Mouse (Mus musculus) heart, postnatal 0 days (tissue): ENCODE measurements around the gene Rps2. TPM values are rescaled to one million over a fixed set of nuclear protein-coding genes. Genes with fewer than 3 reads are reported as not detected.

Experiments
- ATAC-seq: fragments of 200-750 bp; cut with Nextera tagmentation; 2 replicates; pipeline ENCODE4 v1.8.0; 2017; ENCODE audit warnings: low read depth, moderate number of reproducible peaks, moderate library complexity; ENCODE audit not compliant: insufficient read depth
- DNase-seq: peaks from one replicate; pipeline ENCODE4 v3.0.0-alpha.2; 2016; ENCODE audit warnings: low spot score
- H3K27ac ChIP-seq: fragments of 300-500 bp; sonication (generic); 2 replicates; pipeline ENCODE4 v1.5.1; 2014; ENCODE audit warnings: low read depth, mild to moderate bottlenecking
- H3K27me3 ChIP-seq: fragments of 300-500 bp; sonication (generic); 2 replicates; pipeline ENCODE4 v1.6.1; 2014; ENCODE audit warnings: low read length, mixed read lengths; ENCODE audit not compliant: control insufficient read depth, insufficient read depth
- H3K36me3 ChIP-seq: fragments of 300-500 bp; sonication (generic); replicated peaks from 2 replicates; pipeline ENCODE4 v1.6.1; 2014; ENCODE audit warnings: low read length, mixed read lengths; ENCODE audit not compliant: control insufficient read depth, insufficient read depth
- H3K4me1 ChIP-seq: fragments of 300-500 bp; sonication (generic); 2 replicates; pipeline ENCODE4 v1.6.1; 2014; ENCODE audit warnings: antibody characterized with exemption; ENCODE audit not compliant: control insufficient read depth, insufficient read depth
- H3K4me2 ChIP-seq: fragments of 300-500 bp; sonication (generic); 2 replicates; pipeline ENCODE4 v1.6.1; 2014; ENCODE audit warnings: low read depth, mild to moderate bottlenecking, low read length, moderate library complexity
- H3K4me3 ChIP-seq: fragments of 300-500 bp; sonication (generic); 2 replicates; pipeline ENCODE4 v1.5.1; 2014; ENCODE audit warnings: low read depth, low read length
- H3K9ac ChIP-seq: fragments of 300-500 bp; sonication (generic); replicated peaks from 2 replicates; pipeline ENCODE4 v1.6.1; 2014; ENCODE audit warnings: low read depth, low read length, mixed read lengths
- H3K9me3 ChIP-seq: fragments of 300-500 bp; sonication (generic); replicated peaks from 2 replicates; pipeline ENCODE4 v1.6.1; 2016; ENCODE audit warnings: low read length; ENCODE audit not compliant: control insufficient read depth
- CTCF ChIP-seq: IDR thresholded peaks from 2 replicates; pipeline ENCODE4 v1.5.1; 2016; ENCODE audit warnings: antibody characterized with exemption, control low read depth, low read depth
- EP300 ChIP-seq: IDR thresholded peaks from 2 replicates; pipeline ENCODE4 v1.6.1; 2016; ENCODE audit warnings: antibody characterized with exemption, low read depth
- WGBS: fragments of 180-500 bp; shearing (Covaris S2); extraction: QIAGEN DNeasy Blood & Tissue Kit; methylation state at CpG from one replicate; pipeline ENCODE4 v1.1.7; 2014; 5-methylcytosine and 5-hydroxymethylcytosine counted together
- polyA plus RNA-seq: library from polyadenylated mRNA; unstranded; fragments of >200 nt; fragmentation: Nextera tagmentation; extraction: Ambion mirVana; gene quantifications from 2 replicates; pipeline ENCODE4 v1.2.1, GENCODE M21; 2015
- total RNA-seq: library from RNA; depleted of rRNA; stranded (reverse); fragments of >200 nt; gene quantifications from 2 replicates; pipeline ENCODE4 v1.2.3, GENCODE M21; 2014; ENCODE audit warnings: low replicate concordance

Gene Rps2
- total and polyA plus RNA-seq, 2 experiments from 2014 or later = 722 to 2,967 TPM

DNA sequence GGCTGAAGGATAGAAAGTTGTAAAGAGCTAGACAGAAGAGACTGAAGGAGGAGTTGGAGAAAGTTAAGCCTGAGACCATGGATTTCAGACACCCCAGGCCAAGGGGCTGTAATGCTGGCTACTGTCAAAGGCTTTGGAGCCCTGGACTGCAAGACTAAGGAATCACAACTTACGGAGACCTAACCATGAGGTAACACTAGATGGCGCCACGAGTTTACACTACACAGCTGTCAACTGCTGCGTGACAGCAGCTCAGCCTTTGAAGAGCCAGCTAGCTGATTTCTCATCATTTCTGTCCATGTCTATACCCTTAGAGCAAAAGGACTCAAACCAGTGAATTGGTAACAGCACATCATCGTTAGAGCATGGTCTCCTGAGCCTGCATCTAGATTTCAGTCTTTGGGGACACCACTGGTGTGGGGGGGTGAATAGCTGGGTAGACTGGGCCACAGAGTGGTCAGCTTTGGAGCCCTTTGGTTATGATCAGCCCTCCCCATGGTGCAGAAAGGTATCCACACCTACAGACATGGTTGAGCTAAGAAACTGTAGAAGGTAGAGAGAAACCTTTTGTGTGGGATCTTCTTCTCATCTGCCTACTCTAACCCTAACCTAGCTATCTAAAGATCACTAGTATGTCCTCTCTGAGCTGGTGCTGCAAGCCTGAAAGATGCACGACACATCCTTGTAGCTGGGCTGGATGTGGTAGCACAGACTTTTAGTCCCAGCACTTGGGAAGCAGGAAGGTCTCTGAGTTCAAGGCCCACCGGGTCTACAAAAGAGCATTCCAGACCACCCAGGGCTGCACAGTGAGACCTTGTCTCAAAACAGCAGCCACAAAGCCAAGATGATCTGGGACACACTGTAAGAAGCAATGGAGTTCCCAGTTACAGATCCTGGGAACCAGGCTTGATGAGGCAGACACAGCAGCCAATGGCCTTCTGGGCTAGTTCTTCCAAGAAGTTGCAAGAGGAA is 27.9 kb downstream of the Rps2 start:
- H3K27ac ChIP-seq = no peak overlapping the region
- H3K9me3 ChIP-seq = no peaks in the 10 kb centered on the region
- peaks cover 15% of the 10 kb centered on the region for H3K27me3 ChIP-seq
- ATAC-seq (peak; percentile 87), DNase-seq (peak; percentile 89)
- H3K36me3 ChIP-seq = peaks cover 17% of the 10 kb centered on the region
- H3K9ac ChIP-seq = no peak overlapping the region
- H3K4me1 ChIP-seq = no peaks in the 10 kb centered on the region
- TF ChIP-seq EP300 (no peak), CTCF (peak; percentile 93)
- H3K4me3 ChIP-seq = no peak overlapping the region
- WGBS = 19% methylated on average over 7 of the region's 7 CpGs
- H3K4me2 ChIP-seq = no peak overlapping the region

DNA sequence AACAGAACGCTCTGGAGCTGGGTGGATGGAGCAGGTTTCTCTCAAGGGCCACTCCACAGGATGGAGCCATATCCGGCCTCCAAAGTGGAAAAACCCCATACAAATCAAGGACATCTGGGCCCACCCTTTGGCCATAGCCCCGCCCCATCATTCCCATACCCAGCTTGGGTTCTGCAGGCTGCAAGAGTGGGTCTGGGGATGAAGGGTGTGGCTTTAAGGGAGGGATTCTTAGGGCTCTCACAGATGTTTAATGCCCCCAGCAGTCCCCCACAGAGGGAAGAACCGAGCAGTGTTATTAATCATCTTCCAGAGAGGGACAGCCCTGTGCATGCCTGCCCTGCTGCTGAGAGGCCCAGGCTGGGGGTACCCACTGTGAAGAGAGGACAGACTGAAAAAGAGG is 29.1 kb downstream of the Rps2 start:
- TF ChIP-seq EP300 (no peak), CTCF (no peak)
- no peaks in the 10 kb centered on the region for H3K9me3 ChIP-seq
- no peaks in the 10 kb centered on the region for H3K4me1 ChIP-seq
- H3K9ac ChIP-seq = no peak overlapping the region
- DNase-seq = no peak
- H3K4me3 ChIP-seq = no peak overlapping the region
- no peak overlapping the region for H3K4me2 ChIP-seq
- peaks cover 25% of the 10 kb centered on the region for H3K27me3 ChIP-seq
- 46% methylated on average over 4 of the region's 4 CpGs for WGBS
- H3K36me3 ChIP-seq = 0 out of 2 replicates have a peak, but pooled peaks cover 5% of the 10 kb centered on the region
- no peak overlapping the region for H3K27ac ChIP-seq
- ATAC-seq = no peak

DNA sequence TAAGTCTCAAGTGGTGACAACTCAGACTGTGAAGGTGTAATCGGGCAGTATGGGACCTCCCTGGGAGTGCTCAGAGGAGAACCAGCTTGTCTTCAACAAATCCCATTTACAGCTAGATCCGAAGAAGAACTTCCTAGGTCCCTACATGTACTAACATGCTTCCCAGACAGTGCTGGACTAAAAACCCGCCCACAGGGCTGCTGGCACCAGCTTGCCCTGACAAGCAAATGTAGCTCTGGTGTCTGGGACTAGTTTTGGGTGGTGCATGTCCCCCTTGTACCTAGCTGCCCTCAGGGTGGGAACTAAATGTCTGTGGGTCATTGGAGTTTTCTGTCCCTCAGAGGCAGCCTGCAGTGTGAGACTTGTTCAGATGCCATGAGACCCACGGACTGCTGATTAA is 33.6 kb downstream of the Rps2 start:
- TF ChIP-seq EP300 (no peak), CTCF (no peak)
- Histone ChIP-seq H3K27ac (no peak overlapping the region), H3K36me3 (no peaks in the 10 kb centered on the region), H3K4me2 (no peak overlapping the region), H3K27me3 (peaks cover 58% of the 10 kb centered on the region), H3K4me3 (no peak overlapping the region), H3K9ac (no peak overlapping the region), H3K9me3 (no peaks in the 10 kb centered on the region), H3K4me1 (0 out of 2 replicates have a peak, but pooled peaks cover 6% of the 10 kb centered on the region)
- ATAC-seq = no peak
- no peak for DNase-seq
- 14% methylated on average over 4 of the region's 4 CpGs for WGBS

DNA sequence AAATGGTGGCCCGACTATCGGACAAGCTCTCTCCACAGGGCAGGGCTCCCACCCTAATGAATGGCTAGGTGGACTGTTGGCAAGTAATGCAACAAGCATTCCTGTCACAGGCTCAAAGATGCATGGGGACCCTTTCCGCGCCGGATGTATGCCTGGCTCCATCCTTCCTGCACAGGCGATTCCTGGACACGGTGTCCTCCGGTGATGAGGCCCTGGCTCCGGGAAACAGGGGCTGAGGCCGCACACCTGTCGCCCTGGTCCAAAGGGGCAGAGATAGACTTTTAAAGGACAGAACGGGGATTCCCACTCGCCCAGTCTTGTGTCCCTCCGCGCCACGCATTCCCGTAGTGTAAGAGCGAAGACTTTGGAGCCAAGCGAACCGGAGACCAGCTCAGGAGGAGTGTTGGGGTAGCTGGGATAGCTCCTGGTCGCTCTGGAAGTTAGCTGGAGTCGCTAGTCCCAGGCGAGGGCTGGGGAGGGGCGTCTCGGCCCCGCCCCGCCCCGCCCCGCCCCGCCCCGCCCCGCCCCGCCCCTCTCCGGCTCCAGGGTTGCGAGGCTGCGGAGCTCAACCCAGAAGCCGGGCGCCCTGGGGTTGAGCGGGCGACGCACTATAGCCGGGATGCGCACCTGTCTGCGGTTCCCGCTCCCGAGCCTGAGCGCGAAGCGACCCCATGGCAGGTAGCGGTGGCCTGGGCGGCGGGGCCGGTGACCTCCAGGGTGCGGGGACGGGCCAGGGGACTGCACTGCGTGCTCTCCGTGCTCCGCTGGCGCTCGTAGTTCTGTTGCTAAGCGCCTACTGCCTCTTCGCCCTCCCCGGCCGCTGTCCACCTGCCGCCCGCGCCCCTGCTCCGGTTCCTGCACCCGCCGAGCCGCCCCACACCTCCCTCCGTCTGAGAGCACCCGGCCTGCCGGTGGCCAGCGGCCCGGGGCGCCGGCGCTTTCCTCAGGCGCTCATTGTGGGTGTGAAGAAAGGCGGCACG is 34.8 kb downstream of the Rps2 start, which contains the start of gene Hs3st6:
Hs3st6 (plus strand) TSS at position 574 of the 980 bp plus-strand sequence.
- ATAC-seq (peak; percentile 86), DNase-seq (no peak)
- H3K9ac ChIP-seq = no peak within 1 kb of the TSS; the same call in 1 of the 2 replicates
- H3K27ac ChIP-seq = no peak within 1 kb of the TSS
- H3K36me3 ChIP-seq = no peaks in the 10 kb centered on the region
- H3K4me1 ChIP-seq = 0 out of 2 replicates have a peak, but pooled peaks cover 6% of the 10 kb centered on the region
- WGBS = 2% methylated on average over 55 of the region's 82 CpGs
- peak within 1 kb of the TSS; percentile 95 for H3K4me2 ChIP-seq
- no peaks in the 10 kb centered on the region for H3K9me3 ChIP-seq
- TF ChIP-seq CTCF (no peak), EP300 (no peak)
- H3K27me3 ChIP-seq = peaks cover 58% of the 10 kb centered on the region
- H3K4me3 ChIP-seq = peak within 1 kb of the TSS; percentile 58

DNA sequence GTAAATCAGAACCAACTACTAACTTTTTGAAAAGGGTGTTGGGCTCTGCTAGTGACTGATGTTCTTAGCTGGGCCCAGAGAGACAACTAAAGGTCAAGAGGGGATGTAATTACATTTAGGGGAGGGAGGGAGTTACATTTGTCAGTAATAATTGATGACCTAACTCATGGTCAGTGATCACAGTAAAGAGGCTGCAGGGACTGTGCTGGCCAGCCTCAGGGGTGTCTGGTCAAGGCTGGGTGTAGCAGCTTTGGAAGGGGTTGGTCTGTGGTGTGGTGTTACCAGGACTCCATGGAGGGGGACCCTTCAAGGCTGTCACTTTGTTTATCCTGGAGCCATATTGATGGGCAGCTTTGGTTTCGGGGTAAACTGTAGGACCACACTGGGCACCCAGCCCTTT is 39.5 kb downstream of the Rps2 start:
- no peak for DNase-seq
- peaks cover 29% of the 10 kb centered on the region for H3K27me3 ChIP-seq
- H3K4me1 ChIP-seq = 0 out of 2 replicates have a peak, but pooled peaks cover 6% of the 10 kb centered on the region
- no peak overlapping the region for H3K27ac ChIP-seq
- no peak overlapping the region for H3K9ac ChIP-seq
- WGBS = 77% methylated on average over 1 of the region's 1 CpGs
- no peaks in the 10 kb centered on the region for H3K36me3 ChIP-seq
- H3K4me3 ChIP-seq = no peak overlapping the region
- no peak for ATAC-seq
- no peaks in the 10 kb centered on the region for H3K9me3 ChIP-seq
- no peak for TF ChIP-seq CTCF
- TF ChIP-seq EP300 = no peak
- H3K4me2 ChIP-seq = no peak overlapping the region
